Mouse (Mus musculus): Measurements from ENCODE around the gene Scfd2. TPM values are rescaled to one million over a fixed set of nuclear protein-coding genes. Genes with fewer than 3 reads are reported as not detected.

The Scfd2 gene
- total RNA-seq, 2 experiments from 2014 or later: 26.8 to 34.0 TPM

GRCm38 (mm10) chr5:74227352-74227751 lies 304.2 kb downstream of the Scfd2 start:
- no peak for DNase-seq (ENCODE audit: low spot score in 2 of 2)
- intact Hi-C loops (cut with DNase I): no loop called here

- DNase-seq (ENCODE audit: low spot score in 2 of 2): no peak
- intact Hi-C loops (cut with DNase I): no loop called here
Measured at GRCm38 (mm10) chr5:74226183-74226582, 305.4 kb downstream of the Scfd2 start.

DNA sequence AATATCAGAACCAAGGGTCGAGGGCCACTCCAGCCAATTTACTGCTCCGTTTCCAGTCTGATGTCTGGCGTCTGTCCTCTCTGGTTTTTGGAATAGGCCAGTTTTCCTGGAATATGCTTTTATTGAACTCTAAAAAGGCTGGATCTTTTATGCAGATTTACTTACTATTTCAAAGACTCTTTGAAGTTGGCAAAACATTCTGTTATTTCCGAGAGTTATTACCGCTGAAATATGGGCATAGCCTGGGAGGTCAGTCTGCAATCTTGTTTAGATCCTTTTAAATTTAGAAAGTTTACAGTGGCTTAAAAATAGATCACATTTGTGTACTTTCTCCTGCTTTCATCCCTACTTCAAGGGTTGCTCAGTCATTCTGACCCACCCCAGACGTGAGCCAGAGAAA lies 307.1 kb downstream of the Scfd2 start:
- intact Hi-C loops (cut with DNase I): no loop called here
- no peak for DNase-seq (ENCODE audit: low spot score in 2 of 2)

DNA sequence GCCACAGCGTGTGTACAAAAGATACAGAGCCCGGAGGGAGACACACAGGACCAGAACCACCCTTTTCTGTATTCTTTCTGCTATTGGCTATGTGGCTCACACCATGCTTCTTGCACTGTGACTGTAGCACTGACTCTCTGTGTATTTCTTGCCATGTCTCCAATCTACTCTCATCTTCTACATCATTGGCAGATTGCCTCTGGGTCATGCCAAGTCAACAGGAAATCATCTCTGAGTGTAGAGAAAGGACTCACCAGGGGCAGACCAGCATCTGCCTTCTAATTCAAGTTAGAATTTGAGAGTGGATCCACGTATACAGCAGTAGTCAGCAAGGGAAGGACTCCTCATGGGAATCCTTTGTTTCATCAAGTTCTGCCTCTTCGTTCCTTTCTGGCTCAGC lies 308.9 kb downstream of the Scfd2 start:
- intact Hi-C loops (cut with DNase I): no loop called here

DNA sequence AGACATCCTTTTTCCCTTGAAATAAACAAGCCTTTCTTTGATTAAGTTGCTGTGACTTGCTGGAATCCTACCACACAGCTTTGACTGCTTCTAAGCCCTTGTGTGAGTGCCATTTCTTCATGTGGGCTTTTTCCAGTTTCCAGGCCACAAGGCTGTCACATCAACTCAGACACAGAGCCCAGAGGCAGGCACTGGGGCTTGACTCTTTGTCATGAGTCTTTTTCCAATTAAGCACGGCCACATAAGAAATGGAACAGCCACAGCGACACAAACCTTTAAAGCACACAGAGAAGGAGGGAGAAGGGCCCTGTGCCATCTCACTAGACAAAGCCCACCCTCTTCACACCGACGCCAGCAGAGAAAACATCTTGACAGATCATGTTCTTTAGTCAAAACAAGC lies 313.0 kb downstream of the Scfd2 start:
- intact Hi-C loops (cut with DNase I): no loop called here
- no peak for DNase-seq (ENCODE audit: low spot score in 2 of 2)

More for the DNA sequence above, 308.9 kb downstream of the Scfd2 start:
- DNase-seq (ENCODE audit: low spot score in 2 of 2): no peak

DNA sequence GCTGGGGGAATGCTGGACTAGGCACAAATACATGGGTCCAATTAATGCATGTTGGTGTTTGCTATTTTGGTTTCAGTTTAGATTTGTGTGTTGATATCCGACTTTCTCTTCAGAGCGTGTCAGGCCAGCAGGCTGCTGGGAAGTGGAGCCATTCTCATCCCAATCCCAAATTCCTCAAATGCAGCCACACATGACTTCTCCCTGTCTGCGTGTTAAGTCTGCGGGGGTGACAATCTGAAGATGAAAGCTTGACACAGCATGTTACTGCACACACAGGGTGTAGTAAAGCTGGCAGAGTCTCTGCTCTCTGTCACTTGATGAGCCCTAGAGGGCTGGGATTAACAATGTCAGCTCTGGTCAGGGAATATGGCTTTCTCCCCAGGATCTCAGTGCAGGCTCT lies 316.4 kb downstream of the Scfd2 start:
- DNase-seq (ENCODE audit: low spot score in 2 of 2): no peak
- intact Hi-C loops (cut with DNase I): no loop called here

GRCm38 (mm10) chr5:74214501-74215110 lies 317.0 kb downstream of the Scfd2 start:
- DNase-seq (ENCODE audit: low spot score in 2 of 2): no peak
- intact Hi-C loops (cut with DNase I): no loop called here

DNA sequence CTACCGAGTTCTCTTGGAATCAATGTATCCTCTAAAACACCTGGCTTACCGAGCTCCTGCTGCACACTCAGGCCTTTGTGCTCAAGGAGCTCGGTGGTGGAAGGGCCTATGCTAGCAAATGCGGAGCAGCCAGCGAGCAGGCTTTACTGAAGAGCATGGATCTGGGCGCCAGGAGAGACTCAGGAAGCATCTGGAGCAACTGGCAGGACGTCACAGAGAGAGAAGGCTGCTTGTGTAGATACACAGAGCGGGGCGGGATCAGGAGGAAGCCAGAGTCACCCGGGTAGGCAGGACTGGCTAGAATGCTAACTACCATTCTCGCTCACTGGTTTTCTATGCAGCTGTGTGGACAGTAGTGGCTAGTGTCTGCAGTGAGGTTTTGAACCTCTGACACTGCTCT lies 320.2 kb downstream of the Scfd2 start:
- intact Hi-C loops (cut with DNase I): no loop called here
- DNase-seq (ENCODE audit: low spot score in 2 of 2): no peak

DNA sequence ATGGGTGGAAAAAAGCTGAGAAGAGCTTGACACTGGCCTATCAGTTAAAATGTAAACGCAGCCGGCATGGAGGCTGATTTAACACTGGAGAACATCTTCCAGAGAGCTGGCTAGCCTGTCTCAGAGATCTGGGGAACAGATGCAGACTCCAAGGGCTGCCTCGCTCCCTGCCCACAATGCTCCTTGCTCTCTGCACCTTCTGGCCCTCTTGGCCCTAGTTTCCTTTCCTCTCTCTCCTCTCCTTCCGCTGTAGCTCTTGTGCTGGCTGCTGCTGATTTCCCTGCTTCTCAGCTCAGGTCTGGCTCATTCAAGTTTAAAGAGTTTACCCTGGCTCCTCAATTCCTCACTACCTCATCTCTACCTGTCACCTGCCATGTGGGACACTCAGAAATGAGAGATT lies 321.9 kb downstream of the Scfd2 start:
- intact Hi-C loops (cut with DNase I): no loop called here
- DNase-seq (ENCODE audit: low spot score in 2 of 2): no peak

DNA sequence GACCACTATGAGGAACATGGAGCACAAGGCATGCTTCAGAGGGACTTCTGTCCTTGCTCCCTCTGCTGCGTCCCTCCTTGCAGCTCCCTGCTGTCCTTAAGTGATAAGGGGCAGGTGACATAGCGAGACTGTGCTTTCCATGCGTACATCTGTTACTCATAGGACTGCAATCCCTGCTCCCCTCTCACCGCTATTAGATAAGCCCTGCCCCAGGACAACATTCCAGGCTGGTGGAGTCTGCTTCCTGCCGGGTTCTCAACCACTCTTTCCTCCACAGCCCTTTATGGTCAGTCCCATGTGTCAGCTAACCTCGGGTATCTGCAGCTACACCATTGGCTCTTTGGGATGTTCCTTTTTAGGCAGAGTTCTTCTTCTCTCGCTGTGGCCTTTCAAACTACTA lies 323.1 kb downstream of the Scfd2 start:
- intact Hi-C loops (cut with DNase I): no loop called here
- no peak for DNase-seq (ENCODE audit: low spot score in 2 of 2)

DNA sequence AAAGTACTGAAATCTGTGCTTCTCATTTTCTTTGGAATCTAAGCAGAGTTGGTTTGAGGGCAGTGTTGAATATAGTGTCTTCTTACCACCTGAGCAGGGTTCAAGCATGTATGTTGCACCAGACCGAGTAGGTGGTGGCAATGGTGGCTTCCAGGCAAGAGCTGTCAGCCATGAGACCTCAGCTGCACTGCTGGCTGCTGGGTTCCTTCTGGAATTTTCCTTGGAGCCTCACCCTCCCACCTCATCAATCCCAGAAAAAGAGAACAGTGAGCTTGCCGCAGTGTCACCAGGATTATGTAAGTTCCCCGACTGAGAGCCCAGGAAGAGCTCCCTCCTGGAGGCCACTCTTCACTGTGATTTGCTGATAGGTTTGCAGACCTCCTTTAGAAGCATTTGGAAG lies 324.4 kb downstream of the Scfd2 start:
- intact Hi-C loops (cut with DNase I): no loop called here
- peak in 1 of 2 experiments; percentile 75 for DNase-seq (ENCODE audit: low spot score in 2 of 2)

GRCm38 (mm10) chr5:74206649-74207048 lies 324.9 kb downstream of the Scfd2 start:
- DNase-seq (ENCODE audit: low spot score in 2 of 2): no peak

DNA sequence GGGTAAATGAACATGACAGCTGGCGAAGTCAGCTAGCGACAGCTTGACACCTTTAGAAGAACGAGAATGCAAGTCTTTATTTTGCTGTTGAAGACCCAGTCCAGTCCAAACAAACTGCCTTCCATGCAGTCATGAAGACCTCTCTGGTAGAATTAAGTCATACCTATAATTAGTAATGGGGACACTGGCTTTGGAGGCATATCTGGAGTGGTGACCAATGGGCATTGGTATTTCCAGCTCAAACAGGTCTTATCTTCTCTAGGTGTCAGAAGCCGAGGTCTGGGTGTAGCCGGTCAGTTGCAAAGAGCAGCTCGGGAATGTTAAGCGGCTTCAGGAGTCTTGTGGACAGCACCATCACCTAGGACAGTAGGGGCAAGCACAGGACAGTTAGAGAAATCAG lies 325.5 kb downstream of the Scfd2 start:
- no peak for DNase-seq (ENCODE audit: low spot score in 2 of 2)
- intact Hi-C loops (cut with DNase I): no loop called here

More at GRCm38 (mm10) chr5:74206649-74207048, 324.9 kb downstream of the Scfd2 start:
- intact Hi-C loops (cut with DNase I): no loop called here

DNA sequence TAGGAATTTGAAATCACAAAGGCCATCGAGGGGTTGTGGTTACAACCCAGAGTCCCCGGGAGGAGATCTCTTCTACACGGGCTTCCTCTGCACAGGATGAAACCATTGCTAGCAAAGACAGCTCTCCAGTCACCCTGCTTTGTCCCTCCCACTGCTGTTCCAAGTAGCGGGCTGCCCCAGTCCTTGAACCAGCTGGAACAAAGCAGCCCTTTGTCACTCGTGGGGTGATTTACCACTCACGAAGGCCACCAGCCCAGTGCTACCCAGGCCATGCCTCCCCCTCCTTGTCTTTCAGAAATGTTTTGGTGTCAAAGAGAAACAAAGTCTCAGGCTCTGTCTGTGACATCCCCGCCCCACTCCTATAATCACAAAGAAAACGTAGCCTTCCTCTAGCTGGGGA lies 326.1 kb downstream of the Scfd2 start:
- intact Hi-C loops (cut with DNase I): no loop called here

DNA sequence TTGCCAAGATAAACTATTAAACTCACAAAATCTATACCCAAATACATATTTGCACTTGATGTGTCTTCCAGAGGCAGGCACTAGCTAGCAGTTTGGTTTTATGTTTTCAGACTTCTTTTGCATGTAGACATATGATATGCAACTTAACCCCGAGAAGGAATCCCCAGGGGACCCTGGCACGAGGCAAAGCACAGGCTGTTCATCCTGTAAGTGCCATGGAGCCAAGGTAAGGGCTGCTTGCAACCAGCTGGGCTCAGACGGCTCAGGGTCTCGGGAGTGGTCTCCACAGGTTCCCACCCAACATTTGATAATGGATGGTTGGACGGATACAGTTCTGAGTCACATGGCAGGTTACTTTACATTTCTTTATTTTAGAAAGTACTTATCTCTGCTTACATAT lies 327.1 kb downstream of the Scfd2 start:
- DNase-seq (ENCODE audit: low spot score in 2 of 2): no peak
- intact Hi-C loops (cut with DNase I): no loop called here

More for the DNA sequence above, 326.1 kb downstream of the Scfd2 start:
- no peak for DNase-seq (ENCODE audit: low spot score in 2 of 2)

DNA sequence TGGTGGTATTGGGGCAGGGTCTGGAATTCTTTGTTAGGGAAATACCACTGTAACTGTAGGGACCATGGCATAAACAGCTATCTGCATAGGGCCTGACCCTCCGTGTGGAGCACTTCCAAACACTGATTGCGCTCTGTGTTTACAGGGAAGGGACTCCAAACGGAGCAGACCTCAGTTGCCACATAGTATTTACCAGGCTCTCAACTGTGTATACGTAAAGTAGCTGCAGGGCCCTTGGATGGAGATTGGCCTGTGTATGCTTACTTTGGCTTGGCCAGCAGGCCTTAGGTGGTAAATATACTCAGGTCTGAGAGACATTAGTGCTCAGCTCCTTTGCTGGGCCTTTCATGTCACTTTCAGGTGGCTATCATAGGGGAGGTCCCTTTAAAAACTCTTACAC lies 329.0 kb downstream of the Scfd2 start:
- DNase-seq (ENCODE audit: low spot score in 2 of 2): no peak
- intact Hi-C loops (cut with DNase I): no loop called here

DNA sequence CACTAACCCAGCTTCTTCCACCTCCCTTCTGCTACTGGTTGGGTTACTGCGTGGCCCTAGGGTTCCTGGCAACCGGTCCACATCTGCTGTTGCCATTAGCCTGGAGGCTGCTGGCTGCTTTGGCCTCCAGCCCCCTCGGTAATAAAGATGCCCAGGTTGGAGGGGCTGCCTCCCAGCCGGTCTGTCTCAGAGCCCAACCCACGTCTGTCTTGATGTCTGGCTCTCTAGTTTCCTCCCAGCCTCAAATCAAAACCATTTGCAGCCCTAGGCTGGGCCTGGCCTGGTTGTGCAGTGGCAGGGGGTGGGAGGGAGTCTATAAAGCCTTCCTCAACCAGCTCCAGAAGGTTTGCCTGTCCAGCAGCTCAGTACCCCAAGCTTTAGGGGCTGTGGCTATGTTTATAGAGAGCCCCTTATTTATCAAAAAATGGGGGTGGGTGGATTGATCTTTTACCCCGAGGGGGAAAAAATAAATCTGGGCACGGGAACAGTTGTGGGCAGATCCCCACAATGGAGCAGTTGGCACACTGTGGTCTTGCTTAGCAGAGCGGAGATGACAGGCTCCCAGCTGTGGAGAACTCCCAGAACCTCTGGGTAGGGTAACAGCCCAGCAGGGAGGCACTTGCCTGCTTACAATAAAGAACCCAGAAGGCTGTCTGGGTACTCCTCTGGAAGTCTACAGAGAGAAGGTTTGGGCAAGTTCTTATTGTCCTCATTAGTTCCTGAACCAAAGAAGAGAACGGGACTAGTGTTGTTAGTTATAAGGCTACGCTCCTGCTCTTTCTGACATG lies 329.8 kb downstream of the Scfd2 start:
- DNase-seq (ENCODE audit: low spot score in 2 of 2): no peak
- intact Hi-C loops (cut with DNase I): no loop called here

DNA sequence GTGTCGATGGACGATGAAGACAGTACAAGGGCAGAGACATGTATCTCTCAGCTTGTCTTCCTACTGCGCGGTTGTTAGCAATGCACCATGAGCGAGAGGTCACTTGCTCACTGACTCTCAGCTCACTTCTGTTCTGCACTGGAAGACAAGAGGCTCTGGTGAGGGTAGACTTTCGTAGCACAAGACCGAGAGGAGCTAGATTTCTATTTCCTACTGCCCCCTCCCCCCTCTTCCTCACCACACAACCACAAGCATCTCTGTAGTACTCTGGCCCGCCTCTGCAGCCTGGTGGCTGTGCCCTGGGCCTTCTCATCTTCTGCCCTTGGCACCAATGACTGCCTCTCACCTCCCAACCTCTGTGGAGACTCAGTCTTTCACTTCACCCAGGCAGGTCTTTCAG lies 331.1 kb downstream of the Scfd2 start:
- no peak for DNase-seq (ENCODE audit: low spot score in 2 of 2)
- intact Hi-C loops (cut with DNase I): no loop called here

- DNase-seq (ENCODE audit: low spot score in 2 of 2): no peak
- intact Hi-C loops (cut with DNase I): loop anchor here (5.0 to 10.0 kb wide), 3 partner anchors 78 to 345 kb away; partner anchors contain the start of gene Usp46
Measured at GRCm38 (mm10) chr5:74199793-74200192, 331.8 kb downstream of the Scfd2 start.

DNA sequence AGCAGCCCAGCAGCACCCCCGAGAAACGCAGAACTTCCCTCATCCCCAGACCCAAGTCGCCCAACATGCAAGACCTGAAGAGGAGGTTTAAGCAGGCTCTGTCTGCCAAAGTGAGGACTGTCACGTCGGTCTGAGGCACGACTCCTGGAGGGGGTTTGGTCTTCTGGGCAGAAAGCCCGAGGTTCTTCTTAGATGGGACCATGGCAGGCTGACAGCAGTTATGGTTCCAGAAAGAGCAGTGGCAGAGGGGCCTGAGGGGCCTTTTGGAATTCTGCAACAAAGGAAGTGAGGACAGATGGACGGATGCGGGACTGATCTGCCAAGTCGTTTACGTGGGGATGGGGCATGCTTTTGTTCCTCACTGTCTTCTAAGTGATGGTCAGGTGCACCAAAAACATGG lies 333.1 kb downstream of the Scfd2 start:
- intact Hi-C loops (cut with DNase I): loop anchor here (5.0 to 10.0 kb wide), 3 partner anchors 79 to 344 kb away; partner anchors contain the start of gene Usp46
- DNase-seq (ENCODE audit: low spot score in 2 of 2): no peak
